Mouse (Mus musculus) kidney, adult 8-10 months (tissue): Measurements from ENCODE around the gene Cacna1a.
A peak's percentile ranks its signal among the peaks of the same experiment; 100 is the strongest.
"Not testable (repeated sequence)": the region's sequence is repeated elsewhere in the genome, so short reads cannot be mapped to it uniquely, and the experiment has no call there.

Source experiments
- DNase-seq, 2 experiments: peaks; one replicate each; pipeline ENCODE4 v3.0.0; 2022

The Cacna1a gene

GRCm38 (mm10) chr8:84485366-84485765 is 97.1 kb downstream of the Cacna1a start:
- no peak for DNase-seq

- DNase-seq: peak; percentile 5 to 20
These were observed 97.6 kb downstream of the Cacna1a start for GRCm38 (mm10) chr8:84485864-84486263.

- DNase-seq: no peak
These were observed 101.0 kb downstream of the Cacna1a start for GRCm38 (mm10) chr8:84489223-84489622.

GRCm38 (mm10) chr8:84494541-84495084 is 106.4 kb downstream of the Cacna1a start:
- no peak for DNase-seq

- DNase-seq: no peak
These were observed 112.9 kb downstream of the Cacna1a start for GRCm38 (mm10) chr8:84501181-84501580.

- peak; percentile 28 to 45 for DNase-seq
These were observed 113.5 kb downstream of the Cacna1a start for GRCm38 (mm10) chr8:84501671-84502308.

- no peak for DNase-seq
These were observed 114.4 kb downstream of the Cacna1a start for GRCm38 (mm10) chr8:84502638-84503037.

- no peak for DNase-seq
These were observed 119.0 kb downstream of the Cacna1a start for GRCm38 (mm10) chr8:84507220-84507619.

- not testable (repeated sequence) for DNase-seq
These were observed 121.5 kb downstream of the Cacna1a start for GRCm38 (mm10) chr8:84509764-84510163.

- DNase-seq: no peak
These were observed 123.4 kb downstream of the Cacna1a start for GRCm38 (mm10) chr8:84511621-84512020.

GRCm38 (mm10) chr8:84513765-84514164 is 125.5 kb downstream of the Cacna1a start:
- peak in 1 of 2 experiments; percentile 26 for DNase-seq

GRCm38 (mm10) chr8:84518180-84518579 is 129.9 kb downstream of the Cacna1a start:
- no peak for DNase-seq

- no peak for DNase-seq
These were observed 130.5 kb downstream of the Cacna1a start for GRCm38 (mm10) chr8:84518720-84519119.

- no peak for DNase-seq
These were observed 131.8 kb downstream of the Cacna1a start for GRCm38 (mm10) chr8:84519767-84520626.

- no peak for DNase-seq
These were observed 132.8 kb downstream of the Cacna1a start for GRCm38 (mm10) chr8:84520999-84521398.

- no peak for DNase-seq
These were observed 139.8 kb downstream of the Cacna1a start for GRCm38 (mm10) chr8:84528036-84528435.

- no peak for DNase-seq
These were observed 141.3 kb downstream of the Cacna1a start for GRCm38 (mm10) chr8:84529548-84529947.

- DNase-seq: no peak
These were observed 144.5 kb downstream of the Cacna1a start for GRCm38 (mm10) chr8:84532725-84533124.

GRCm38 (mm10) chr8:84533341-84533740 is 145.1 kb downstream of the Cacna1a start:
- no peak for DNase-seq

- DNase-seq: no peak
These were observed 148.7 kb downstream of the Cacna1a start for GRCm38 (mm10) chr8:84536917-84537316.

GRCm38 (mm10) chr8:84539376-84539775 is 151.1 kb downstream of the Cacna1a start:
- DNase-seq: no peak

- no peak for DNase-seq
These were observed 154.2 kb downstream of the Cacna1a start for GRCm38 (mm10) chr8:84542481-84542880.

GRCm38 (mm10) chr8:84545522-84545921 is 157.3 kb downstream of the Cacna1a start:
- no peak for DNase-seq

GRCm38 (mm10) chr8:84552457-84552856 is 164.2 kb downstream of the Cacna1a start:
- DNase-seq: no peak
